Mouse (Mus musculus) layer of hippocampus, postnatal 25 days (tissue): ENCODE results near the gene Sytl3. TPM values are rescaled to one million over a fixed set of nuclear protein-coding genes. Genes with fewer than 3 reads are reported as not detected.
"Not testable (repeated sequence)": the region's sequence is repeated elsewhere in the genome, so short reads cannot be mapped to it uniquely, and the experiment has no call there.

ENCODE experiments used
- DNase-seq, 2 experiments: peaks; one replicate each; pipeline ENCODE4 v3.0.0; 2022; ENCODE audit warnings: mixed read lengths in 2 of 2, low spot score in 1 of 2; ENCODE audit errors: extremely low spot score in 1 of 2
- total RNA-seq, 2 experiments: library from RNA; stranded (reverse); gene quantifications; 2 replicates each; pipeline ENCODE4 v1.2.3; 2021

The Sytl3 gene
- total RNA-seq, result under 1 TPM in 1 of 2 experiments, not detected in 1; 0.22 TPM

DNA sequence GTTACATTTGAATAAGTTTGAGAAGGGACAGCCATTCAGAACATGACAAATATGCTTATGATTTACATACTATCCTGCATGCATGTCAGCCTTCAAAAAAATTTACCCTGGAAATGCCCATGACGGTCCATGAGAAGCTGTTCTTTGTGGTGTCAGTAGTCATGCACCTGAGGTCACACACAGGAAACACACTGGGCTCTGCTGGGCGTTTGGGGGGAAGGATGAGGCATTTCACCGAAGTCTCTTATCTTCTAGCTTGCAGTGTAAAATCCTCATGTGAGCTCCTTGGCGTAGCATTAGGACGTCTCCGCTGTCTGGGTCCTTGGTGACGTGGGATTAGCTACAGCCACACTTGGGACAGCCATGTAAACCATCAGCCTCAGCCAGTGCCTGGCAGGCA lies at the start of gene Sytl3:
Sytl3 (plus strand) TSS at position 293 of the 400 bp plus-strand sequence.
- DNase-seq, result not testable (repeated sequence)

DNA sequence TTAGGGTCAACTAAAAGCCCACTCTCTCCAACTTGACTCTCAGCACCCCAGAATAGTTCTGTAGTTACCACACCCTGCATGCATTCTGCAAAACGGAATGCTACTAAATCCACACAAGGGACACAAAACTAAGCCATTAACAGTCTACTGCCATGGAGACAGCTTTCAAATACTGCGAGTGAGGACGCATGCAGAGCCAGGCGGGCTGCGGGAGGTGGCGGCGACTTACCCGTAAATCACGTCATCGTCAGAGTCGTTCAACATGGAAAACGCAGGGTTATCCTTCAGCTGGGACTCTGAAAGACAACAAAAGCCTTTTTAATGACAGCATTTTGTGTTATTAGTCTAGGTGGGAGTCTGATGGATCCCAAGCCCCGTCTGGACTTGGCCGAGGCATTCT lies 45.4 kb upstream of the Sytl3 start:
- not testable (repeated sequence) for DNase-seq

DNA sequence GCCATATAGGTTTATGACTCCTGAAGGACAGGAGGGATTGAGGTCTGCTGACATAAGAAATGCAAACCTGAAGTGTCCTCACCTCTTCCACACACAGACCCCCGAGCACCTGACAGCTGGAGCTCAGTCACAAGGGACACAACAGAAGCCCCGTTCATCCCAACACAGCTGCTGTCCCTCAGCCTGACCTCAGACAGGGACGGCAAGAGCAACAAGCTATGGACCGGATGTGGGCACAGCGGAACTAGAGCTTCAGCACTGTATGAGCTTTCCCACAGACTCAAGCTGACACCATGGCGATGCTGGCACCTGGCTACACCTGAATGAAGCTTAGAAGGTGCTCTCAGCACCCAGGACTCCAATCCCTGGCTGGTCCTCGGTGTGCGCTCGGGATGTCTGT lies 44.6 kb upstream of the Sytl3 start:
- not testable (repeated sequence) for DNase-seq

DNA sequence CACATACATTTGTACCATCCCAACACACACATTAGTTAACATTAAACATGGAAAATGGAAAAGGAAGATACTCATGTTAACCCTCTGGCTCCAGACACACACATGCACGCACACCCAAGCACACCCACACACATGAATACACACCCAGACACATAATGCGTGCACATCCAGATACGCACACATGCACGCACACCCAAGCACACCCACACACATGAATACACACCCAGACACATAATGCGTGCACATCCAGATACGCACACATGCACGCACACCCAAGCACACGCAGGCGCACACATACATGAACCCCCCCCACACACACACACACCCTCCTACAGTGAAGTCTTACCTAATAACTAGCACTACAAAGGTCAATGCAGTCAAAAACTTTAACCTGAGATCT lies 42.2 kb upstream of the Sytl3 start:
- not testable (repeated sequence) for DNase-seq

DNA sequence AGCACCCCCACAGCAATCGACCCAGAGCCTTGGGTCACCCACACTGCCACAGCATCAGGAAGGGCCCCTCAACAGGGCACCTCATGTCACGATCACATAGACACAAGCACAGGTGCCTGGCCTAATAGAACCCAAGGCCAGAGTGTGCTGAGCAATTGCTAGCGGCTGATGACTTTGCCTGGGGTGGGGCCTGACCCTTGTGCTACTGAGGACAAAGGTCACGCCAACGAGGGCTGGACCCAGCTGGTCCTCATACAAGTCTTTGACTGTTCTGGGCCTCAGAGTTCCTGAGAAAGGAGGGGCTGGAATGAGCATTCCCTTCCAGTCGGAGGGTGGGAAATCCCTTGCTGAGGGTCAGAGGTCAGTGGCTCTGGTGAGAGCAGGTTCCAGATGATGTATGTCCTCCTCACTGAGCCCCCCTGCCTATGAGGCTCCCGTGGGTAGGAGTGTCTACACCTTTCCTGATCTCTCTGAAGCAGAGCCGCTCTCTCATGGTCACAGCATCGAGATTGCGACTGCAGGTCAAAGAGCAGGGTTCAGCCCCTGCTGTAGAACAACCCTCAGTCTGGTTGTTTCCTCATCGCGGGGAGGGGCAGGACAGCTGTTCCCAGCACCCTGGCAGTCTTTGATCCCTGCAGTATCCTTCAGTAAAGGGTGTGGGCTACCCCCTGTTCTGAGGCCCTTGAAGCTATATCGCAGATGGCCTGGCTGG lies 41.0 kb upstream of the Sytl3 start:
- DNase-seq, result not testable (repeated sequence)

DNA sequence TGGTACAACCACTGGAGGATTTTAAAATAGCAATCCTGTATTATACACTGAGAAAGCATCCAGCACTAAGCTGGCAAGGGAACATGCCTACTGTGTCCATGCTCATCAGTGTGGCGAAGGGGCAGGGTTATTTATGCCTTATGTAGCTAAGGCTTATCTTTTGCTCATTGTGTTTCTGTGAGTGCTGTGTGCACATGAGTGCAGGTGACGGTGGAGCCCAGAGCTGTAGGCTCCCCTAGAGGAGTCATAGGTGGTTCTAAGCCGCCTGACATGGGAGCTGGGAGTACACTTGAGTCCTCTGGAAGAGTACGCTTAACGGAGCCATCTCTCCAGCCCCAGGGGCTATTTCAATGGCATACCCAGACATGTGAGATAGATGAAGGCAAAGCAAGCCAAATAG lies 39.6 kb upstream of the Sytl3 start:
- not testable (repeated sequence) for DNase-seq

DNA sequence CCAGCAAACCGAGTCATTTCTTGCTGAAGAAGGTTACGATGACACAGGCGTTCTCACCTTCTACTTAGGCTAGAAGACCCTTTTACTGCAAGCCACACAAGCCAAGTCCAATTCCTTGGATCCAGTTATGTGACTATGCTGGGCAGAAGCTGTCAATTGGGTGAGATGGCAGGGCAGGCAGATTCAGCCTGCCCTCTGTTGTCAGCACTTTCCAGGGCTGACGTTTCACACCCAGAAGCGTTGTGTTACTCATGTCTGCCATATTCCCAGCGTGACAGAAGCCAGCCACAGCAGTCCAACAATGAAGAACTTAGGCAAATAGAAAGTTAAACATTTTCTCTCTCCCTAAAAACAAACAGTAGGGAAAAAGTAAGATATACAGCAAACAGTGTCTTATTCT lies 38.9 kb upstream of the Sytl3 start:
- DNase-seq, result not testable (repeated sequence)

DNA sequence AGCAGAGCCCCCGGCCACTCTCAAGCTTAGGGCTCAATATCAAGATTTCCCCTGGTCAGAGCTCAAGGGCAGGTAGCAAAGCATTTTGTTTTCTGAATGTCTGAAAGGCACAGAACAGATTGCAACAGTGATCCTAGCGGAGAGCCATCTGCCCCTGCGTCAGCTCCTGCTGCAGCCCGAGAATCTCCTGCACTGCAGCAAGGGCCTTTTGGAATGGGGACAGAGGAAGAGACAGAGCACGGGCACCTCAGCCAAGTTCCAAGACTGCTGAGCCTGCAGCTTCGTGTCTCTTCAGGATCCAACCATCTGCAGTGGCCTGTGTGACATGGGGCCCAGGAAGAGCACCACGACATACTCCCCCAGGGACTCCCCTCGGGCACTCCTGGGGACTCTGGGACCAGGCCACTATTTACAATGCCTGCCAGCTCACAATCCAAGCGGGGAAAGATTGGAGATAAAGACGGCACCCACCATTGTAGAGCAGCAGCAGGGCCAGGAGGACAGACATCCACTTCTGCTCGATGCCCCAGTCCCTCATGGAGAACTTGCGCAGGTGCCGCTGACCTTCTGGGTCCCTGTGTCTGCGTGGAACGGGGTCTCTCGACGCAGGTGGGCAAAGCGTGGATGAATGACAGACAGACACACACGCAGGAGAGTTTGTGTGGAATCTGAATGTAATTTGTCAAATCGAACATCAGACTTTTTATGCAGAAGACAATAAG lies 38.0 kb upstream of the Sytl3 start:
- DNase-seq, result not testable (repeated sequence)

DNA sequence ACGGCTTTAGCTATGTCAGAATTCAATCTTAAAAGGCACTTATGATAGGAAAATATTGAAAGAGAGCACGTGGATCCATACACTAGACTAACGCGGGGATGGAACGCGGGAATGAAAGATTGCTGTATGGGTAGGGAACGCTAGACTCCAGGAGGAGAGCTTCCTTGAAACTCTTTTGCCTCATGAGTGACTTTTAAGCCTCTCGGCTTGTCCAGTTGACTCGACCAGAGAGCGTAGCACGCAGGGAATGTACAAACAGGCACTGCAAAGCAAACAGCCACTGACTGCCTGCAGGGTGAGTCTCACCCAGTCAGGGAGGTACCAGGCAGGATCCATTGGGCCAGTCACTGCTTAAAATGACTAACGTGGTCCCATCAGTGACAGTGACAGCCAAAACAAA lies 36.9 kb upstream of the Sytl3 start:
- DNase-seq, result not testable (repeated sequence)

DNA sequence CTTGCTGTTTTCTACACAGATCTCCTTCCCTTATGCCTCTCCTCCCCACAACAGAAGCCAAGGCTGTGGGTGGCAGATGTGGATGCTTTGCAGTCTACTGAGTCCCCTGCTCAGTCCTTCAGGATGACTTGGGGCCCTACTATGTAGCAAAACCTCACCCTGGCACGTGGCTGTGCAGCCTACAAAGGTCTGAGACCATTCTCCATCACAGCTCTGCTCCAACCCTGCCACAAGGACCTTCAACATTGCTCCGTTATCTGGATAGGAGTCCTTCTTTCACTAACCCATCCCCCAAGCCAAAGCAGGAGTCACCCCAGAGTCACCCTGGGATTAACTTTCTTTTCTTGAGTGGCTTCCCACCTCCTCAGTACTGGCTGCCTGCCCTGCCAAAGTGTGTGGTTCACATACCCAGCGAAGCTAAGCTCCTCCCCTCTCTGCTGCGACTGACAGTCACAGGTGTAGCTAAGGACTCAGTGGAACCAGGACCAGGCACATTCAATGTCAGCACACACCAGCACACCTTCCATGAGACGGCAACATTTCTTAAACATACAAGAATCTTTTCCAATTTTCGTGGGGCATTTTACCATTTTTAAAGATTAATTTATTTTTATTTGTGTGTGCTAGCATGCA lies 33.9 kb upstream of the Sytl3 start:
- not testable (repeated sequence) for DNase-seq

DNA sequence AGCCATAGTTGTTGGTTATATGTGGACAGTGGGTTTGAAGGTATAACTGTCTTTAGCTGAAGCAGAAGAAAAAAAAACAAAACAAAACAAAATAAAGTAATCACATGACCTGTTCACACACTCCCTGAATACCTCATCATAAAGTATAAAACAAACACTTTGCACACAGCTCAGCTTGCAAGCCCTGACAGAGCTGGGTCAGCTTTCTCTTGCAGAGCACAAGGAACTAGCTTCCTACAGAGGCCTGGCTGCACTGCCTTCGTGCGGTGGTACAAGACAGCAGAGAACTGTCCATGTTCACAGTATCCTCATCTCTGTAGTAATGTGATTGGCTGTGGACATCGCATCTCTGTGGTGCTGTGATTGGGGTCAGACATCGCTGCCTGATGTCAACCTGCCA lies 28.5 kb upstream of the Sytl3 start:
- not testable (repeated sequence) for DNase-seq

DNA sequence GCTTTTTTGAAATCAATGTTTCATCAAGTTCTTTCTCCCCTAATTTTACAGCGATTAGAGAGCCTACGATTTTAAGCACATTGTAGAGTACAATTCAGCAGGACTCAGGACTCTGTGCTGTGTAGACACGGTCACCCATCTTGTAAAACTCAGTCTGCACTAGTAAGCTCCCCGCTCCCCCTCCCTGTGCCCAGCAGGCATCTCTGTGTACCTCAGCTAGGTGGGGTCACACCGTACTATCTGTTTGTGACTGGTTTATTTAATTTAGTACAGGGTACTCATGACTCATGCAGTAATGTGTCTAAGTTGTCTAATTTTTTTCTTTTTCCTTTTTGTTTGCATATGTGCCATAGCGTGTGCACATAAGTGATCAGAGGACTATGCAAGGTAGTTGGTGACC lies 26.0 kb upstream of the Sytl3 start:
- not testable (repeated sequence) for DNase-seq

DNA sequence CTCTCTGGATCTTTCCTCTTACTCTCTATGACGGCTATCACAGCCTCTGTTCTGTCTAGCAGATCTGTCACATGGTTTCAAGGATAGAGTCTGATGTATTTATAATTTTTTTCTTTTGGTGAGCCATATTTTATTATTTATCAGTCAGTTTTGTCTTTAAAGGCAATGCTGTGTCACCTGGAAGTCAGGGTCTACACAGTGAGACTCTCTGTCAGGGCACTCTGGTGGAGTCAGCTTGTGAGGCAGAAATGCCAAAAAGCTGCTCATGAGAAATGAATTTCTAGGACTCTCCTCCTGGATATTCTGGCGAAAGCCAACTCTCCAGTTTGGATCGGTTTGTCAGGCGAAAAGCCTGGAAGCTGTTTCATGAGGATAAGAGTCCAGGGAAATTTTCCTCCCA lies 23.1 kb upstream of the Sytl3 start:
- DNase-seq, result not testable (repeated sequence)

DNA sequence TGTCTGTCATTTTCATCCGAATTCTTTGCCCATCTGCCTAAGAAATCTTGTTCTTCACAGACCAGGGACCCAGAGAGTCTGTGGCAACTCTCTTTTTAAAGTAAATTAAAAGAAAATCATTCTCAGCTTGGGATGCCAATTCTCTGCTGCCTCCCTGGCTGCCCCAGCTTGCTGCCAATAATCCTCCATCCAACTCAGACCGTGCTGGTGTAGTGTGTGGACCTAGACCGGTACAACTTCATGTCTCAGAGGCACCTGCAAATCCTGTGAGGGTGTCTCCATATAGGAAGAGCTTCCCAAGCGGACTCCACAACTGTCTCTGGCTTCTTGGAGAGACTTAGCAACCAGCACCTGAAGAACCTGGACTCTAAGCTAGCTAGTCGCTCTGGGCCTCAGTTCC lies 22.0 kb upstream of the Sytl3 start:
- DNase-seq, result no peak

DNA sequence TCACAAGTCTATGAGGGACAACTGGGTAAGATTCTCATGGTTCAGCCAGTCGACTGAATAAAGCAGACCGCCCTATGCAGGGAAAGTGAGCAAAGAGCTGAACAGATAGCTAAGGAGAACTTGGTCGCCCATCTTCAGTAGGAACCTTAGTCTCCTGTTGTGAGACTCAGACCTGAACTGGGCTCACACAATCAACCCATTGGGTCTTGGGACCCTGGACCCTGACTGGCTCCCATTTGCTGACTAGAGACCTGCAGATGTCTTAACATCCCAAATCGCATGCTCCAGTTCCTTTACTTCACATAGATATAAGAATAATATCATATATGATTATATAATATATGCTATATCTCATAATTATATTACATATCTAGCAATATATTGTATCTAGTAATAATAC lies 21.5 kb upstream of the Sytl3 start:
- not testable (repeated sequence) for DNase-seq

DNA sequence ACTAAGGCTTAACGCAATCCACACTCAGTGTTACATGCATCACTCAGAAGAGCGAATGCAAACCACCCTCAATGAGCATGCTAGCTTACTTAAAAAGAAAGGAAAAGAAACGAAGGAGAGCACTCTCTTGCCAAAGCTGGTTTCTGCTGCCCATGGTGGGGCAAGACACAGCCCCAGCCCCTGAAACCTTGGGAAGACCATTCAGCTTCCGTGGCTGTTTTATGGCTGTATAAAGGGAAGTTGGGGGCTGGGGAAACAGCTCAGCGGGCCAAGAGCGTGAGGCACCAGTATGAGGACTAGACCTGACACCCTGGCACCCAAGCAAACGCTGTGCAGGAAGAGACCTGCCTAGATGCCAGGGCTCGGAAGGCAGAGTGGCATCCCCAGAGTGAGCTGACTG lies 20.4 kb upstream of the Sytl3 start:
- not testable (repeated sequence) for DNase-seq

DNA sequence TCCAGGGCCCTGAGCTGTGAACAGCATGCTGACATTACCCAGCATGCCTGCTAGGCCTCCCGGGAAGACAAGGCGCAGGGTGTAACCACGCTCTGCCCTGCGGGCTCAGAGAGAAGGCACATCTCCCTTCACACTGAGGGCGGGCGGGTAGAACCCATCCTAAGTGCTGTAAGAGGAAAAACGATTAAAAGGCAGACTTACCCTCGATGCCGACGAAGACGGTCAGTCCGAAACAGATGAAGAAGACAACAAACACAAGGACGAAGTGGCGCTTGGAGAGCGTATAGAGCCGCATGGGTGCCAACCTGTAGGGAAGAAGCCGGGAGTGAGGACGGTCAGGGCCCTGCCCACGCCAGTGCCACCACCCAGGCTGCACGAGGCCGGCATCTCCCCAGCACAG lies 19.4 kb upstream of the Sytl3 start:
- DNase-seq, result not testable (repeated sequence)

DNA sequence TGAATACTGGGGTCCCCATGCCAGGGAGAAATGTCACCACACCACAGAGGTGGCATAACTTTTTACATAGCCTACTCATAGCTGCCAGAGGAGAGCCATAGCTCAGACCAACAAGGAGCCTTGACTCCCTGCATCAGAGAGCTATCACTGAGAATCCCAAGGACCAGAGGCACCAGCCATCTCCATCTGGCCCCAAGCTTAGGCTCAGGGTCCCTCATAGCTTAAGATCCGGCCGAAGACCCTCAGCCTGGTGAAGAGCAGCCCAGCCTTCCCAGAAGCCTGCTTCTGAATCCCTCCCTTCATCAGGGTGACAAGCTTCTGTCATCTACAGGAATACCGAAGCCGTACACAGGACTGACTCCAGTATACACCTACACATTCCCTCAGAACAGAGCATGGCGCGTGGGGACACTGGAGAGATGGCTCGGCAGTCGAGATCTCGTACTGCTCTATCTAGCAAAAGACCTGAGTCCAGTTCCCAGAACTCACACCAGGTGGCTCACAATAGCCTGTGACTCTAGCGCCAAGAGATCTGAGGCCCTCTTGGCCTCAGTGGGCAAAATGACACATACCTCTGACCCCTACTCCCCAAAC lies 18.8 kb upstream of the Sytl3 start:
- not testable (repeated sequence) for DNase-seq

DNA sequence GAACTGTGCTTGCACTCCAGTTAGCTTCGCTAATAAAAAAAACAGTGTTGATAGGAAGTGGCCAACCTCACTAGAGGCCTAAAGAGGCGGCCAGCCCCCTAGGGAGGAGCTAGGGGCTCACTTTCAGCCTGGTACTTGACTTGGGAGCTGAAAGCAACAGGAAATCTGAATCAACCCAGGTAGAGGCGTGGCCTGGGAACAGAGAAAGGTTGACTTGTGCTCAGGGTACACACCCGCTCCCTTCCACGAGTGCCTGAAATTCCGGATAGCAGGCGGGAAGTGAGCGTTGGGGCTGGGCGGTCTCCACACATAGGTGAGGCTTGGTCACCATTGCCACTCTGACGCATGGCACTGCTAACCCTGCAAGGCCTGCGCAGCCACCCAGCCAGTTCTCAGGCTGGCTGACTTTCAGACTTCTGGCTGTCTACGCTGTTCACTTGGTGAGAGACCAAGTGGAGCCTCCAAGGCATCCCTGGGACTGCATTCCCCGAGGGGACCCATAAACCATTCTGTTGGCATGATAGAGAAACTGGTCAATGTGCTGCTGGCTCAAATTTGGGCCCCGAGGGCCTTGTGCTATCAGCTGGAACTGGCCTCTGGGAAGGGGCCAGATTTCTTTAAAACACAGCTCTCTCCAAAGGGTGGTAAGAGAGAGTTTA lies 18.0 kb upstream of the Sytl3 start:
- DNase-seq, result not testable (repeated sequence)

DNA sequence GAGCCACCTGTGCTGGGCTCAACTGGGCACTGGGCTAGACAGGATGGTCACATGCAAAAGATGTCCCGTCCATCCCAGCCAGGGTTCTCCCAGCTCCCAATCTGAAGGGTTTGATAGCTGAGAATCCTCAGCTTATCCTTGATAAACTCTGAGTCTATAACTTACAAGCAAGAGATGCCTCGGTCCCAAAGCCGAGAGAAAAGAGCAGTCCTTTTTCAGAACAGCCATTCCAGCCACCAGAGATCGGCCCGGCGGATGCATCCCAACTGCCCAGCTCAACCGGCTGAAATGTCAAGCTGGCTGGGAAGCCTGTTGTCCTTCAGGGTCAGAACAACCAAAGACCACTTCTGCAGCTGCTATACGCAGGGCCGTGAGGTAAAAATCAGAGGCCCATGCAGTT lies 14.7 kb upstream of the Sytl3 start:
- not testable (repeated sequence) for DNase-seq
